Mouse (Mus musculus): Measurements from ENCODE around the gene Mdfic.

Gene Mdfic

GRCm38 (mm10) chr6:15792680-15793601, 72.5 kb downstream of the Mdfic start:
- no peak for DNase-seq (ENCODE audit: low spot score in 2 of 2)

GRCm38 (mm10) chr6:15793602-15794345, 73.3 kb downstream of the Mdfic start:
- DNase-seq (ENCODE audit: low spot score in 2 of 2): no peak

GRCm38 (mm10) chr6:15794801-15795200, 74.3 kb downstream of the Mdfic start:
- DNase-seq (ENCODE audit: low spot score in 2 of 2): no peak

GRCm38 (mm10) chr6:15807382-15807781, 86.9 kb downstream of the Mdfic start:
- DNase-seq (ENCODE audit: low spot score in 2 of 2): no peak

GRCm38 (mm10) chr6:15825236-15825635, 104.8 kb downstream of the Mdfic start:
- no peak for DNase-seq (ENCODE audit: low spot score in 2 of 2)

GRCm38 (mm10) chr6:15829812-15830211, 109.4 kb downstream of the Mdfic start:
- no peak for DNase-seq (ENCODE audit: low spot score in 2 of 2)

GRCm38 (mm10) chr6:15830651-15831050, 110.2 kb downstream of the Mdfic start:
- DNase-seq (ENCODE audit: low spot score in 2 of 2): no peak

- no peak for DNase-seq (ENCODE audit: low spot score in 2 of 2)
Observed at GRCm38 (mm10) chr6:15837695-15838094, 117.2 kb downstream of the Mdfic start.

GRCm38 (mm10) chr6:15839831-15840230, 119.4 kb downstream of the Mdfic start:
- no peak for DNase-seq (ENCODE audit: low spot score in 2 of 2)

- no peak for DNase-seq (ENCODE audit: low spot score in 2 of 2)
Observed at GRCm38 (mm10) chr6:15840429-15840828, 120.0 kb downstream of the Mdfic start.

- no peak for DNase-seq (ENCODE audit: low spot score in 2 of 2)
Observed at GRCm38 (mm10) chr6:15841476-15842209, 121.2 kb downstream of the Mdfic start.

- DNase-seq (ENCODE audit: low spot score in 2 of 2): no peak
Observed at GRCm38 (mm10) chr6:15843295-15843694, 122.8 kb downstream of the Mdfic start.

GRCm38 (mm10) chr6:15845711-15846342, 125.4 kb downstream of the Mdfic start:
- DNase-seq (ENCODE audit: low spot score in 2 of 2): no peak

Measured in thymus, postnatal 10 days (tissue).